Mouse (Mus musculus): ENCODE results near the gene Cd72.
A peak's percentile ranks its signal among the peaks of the same experiment; 100 is the strongest.

Gene Cd72

GRCm38 (mm10) chr4:43478906-43479832, 24.7 kb upstream of the Cd72 start:
- ATAC-seq (ENCODE audit: insufficient number of reproducible peaks, low FRiP score, low TSS enrichment), result no peak

DNA sequence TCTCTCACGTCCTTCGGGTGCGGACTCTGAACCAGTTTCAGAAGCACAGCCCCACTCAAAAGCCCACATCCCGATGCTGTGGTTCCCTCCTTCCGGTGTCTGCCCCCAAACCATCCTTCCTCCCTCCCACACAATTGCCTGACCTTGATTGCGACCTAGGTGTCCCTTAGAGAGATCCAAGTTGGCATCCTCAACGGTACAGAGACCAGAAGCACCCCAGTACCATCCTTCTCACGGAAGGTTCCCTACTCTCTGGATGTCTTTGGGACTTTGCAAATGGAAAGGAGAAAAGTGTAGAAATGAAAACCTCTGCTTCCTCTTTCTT, 24.1 kb upstream of the Cd72 start:
- ATAC-seq (ENCODE audit: insufficient number of reproducible peaks, low FRiP score, low TSS enrichment), result no peak

GRCm38 (mm10) chr4:43477857-43478533, 23.6 kb upstream of the Cd72 start:
- ATAC-seq (ENCODE audit: insufficient number of reproducible peaks, low FRiP score, low TSS enrichment), result peak; percentile 98

DNA sequence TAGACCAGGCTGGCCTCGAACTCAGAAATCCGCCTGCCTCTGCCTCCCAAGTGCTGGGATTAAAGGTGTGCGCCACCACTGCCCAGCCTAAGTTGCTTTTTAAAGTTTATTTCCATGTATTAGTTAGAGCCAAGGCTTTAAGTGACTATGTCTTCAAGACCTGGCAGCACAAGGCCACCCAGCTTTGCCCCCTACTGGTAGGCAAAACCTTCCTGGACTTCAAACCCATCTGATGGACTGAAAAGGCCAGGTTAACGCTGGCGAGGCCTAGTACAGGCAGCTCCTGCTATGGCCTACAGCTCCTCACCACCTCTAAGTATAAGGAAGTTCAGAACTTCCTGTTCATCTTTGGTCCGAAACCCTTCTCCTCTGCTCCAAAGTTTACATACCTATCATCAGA, 22.2 kb upstream of the Cd72 start:
- ATAC-seq (ENCODE audit: insufficient number of reproducible peaks, low FRiP score, low TSS enrichment), result no peak

GRCm38 (mm10) chr4:43473636-43474035, 19.2 kb upstream of the Cd72 start:
- ATAC-seq (ENCODE audit: insufficient number of reproducible peaks, low FRiP score, low TSS enrichment), result no peak

DNA sequence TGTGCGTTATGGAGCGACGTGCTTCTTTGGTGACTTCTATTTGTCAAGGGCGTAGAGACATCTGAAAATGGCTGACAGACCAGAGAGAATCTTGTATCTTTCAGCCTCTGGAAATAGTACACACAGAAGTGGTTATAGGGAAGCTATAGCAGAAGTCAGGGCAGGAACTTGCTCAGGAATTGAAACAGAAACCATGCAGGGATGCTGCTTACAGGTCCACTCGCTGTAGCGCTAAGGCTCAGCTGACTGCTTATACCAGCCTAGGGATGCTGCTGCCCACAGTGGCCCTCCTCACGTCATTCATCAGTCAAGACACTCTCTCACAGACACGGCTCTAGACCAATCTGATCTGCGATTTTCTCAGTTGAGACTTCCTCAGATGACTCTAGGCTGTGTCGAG, 15.9 kb upstream of the Cd72 start:
- no peak for ATAC-seq (ENCODE audit: insufficient number of reproducible peaks, low FRiP score, low TSS enrichment)

GRCm38 (mm10) chr4:43466872-43467271, 12.4 kb upstream of the Cd72 start:
- ATAC-seq (ENCODE audit: insufficient number of reproducible peaks, low FRiP score, low TSS enrichment), result no peak

DNA sequence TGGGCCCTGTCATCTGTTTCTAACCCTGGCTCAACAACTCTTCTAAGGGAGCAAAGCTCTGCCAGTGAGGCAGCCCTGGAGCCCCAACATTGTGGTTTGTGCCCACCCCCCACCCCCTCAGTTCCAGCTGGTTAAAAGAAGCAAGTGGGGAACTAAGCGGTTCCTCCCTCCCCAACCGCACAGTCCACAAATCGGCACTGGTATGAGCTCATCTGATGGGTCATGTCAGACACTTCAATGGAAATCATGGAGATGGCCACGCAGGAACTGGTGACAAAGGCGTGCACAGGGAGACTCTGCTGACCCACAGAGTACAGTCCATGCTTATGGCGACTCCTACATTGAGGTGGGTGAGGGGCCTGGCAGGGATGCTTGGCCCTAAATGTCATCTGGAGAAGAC, 11.5 kb upstream of the Cd72 start:
- no peak for ATAC-seq (ENCODE audit: insufficient number of reproducible peaks, low FRiP score, low TSS enrichment)

- ATAC-seq (ENCODE audit: insufficient number of reproducible peaks, low FRiP score, low TSS enrichment), result no peak
Measured at GRCm38 (mm10) chr4:43463102-43463501, 8.7 kb upstream of the Cd72 start.

- no peak for ATAC-seq (ENCODE audit: insufficient number of reproducible peaks, low FRiP score, low TSS enrichment)
Measured at GRCm38 (mm10) chr4:43457124-43457523, 2.7 kb upstream of the Cd72 start.

DNA sequence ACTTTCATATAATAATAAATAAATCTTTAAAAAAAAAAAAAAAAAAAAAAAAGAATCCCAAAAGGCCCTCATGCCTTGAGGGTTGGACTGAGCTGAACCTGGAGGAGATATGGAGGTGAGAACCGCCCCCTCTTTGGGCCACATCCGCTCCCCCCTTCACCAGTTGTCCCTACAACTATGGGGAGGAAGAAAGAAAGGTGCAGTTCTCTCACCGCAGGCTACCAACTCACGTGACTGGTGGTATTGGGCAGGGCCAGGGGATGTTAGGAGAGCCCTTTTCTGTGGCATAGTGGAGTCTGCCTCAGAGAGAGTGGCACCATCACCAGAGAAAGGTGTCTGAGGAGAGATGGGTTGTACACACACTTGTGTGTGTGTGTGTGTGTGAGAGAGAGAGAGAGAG, 2.0 kb upstream of the Cd72 start:
- ATAC-seq (ENCODE audit: insufficient number of reproducible peaks, low FRiP score, low TSS enrichment), result no peak

- no peak for ATAC-seq (ENCODE audit: insufficient number of reproducible peaks, low FRiP score, low TSS enrichment)
Measured at GRCm38 (mm10) chr4:43453413-43453812, 1.0 kb downstream of the Cd72 start.

- ATAC-seq (ENCODE audit: insufficient number of reproducible peaks, low FRiP score, low TSS enrichment), result no peak
Measured at GRCm38 (mm10) chr4:43452315-43452714, 2.1 kb downstream of the Cd72 start.

DNA sequence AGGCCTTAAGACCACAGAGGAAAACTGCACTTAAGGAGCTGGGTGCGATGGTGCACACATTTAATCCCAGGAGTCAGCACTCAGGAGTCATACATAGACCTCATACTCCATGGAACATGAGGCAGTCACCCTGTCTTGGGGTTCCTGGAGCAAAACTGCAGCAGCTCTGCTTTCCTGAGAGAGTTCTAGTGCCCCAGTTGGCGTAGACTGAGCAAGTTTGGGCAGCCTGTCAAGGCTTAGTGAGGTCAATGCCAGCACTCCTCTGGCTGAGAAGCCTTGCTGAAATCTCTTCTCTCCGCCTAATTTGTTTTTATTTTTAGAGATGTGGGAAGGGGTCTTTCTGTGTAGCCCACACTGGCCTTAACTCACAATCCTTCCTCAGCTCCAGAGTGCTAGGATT, 5.9 kb downstream of the Cd72 start:
- ATAC-seq (ENCODE audit: insufficient number of reproducible peaks, low FRiP score, low TSS enrichment), result no peak

GRCm38 (mm10) chr4:43447251-43447650, 7.2 kb downstream of the Cd72 start:
- no peak for ATAC-seq (ENCODE audit: insufficient number of reproducible peaks, low FRiP score, low TSS enrichment)

GRCm38 (mm10) chr4:43443511-43443910, 10.9 kb downstream of the Cd72 start:
- ATAC-seq (ENCODE audit: insufficient number of reproducible peaks, low FRiP score, low TSS enrichment), result peak; percentile 5; the same call in 1 of the 2 replicates

DNA sequence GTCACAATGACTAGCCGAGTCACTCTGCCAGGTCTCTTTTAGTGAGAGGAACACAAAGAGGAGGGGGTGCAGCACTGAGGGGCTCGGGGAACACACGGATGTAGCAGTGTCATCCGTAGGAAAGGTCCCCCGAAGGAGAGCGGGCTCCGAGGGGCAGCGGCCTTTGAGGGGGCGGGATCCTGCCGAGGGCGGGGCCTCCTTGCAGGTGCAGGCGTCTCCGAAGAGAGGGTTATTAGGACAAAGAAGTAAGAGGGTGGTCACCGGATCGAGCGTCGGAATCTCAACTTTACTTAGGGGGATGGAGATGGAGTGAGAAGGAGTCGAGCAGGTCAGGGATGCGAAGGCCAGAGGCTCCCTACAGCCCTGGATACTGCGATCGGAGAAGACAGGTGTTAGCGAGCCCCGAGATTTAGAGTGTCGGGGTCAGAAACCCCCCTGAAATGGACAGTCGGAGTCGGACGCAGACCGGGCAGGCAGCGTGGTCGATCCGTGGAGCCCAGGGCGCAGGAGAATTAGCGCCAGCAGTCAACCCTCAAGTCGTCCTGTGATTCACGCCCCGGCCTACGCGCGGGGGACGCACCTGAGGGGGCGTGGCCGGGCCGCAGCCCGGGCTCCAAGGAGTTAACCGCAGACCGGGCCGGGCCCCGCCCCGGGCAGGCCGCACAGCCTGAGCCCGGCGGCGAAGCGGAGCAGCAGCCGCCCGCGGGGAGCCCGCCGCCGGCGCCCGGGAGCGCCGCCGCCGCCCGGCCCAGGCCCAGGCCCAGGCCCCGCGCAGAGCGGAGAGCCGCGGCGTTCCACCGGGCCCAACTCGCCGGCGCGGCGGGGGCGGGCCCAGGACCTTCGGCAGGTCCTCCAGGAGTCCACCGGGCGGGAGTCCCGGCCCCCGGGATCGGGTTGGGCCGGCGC, 11.7 kb downstream of the Cd72 start:
- ATAC-seq (ENCODE audit: insufficient number of reproducible peaks, low FRiP score, low TSS enrichment), result peak; percentile 53

GRCm38 (mm10) chr4:43442044-43442443, 12.4 kb downstream of the Cd72 start:
- peak; percentile 86 for ATAC-seq (ENCODE audit: insufficient number of reproducible peaks, low FRiP score, low TSS enrichment)

- ATAC-seq (ENCODE audit: insufficient number of reproducible peaks, low FRiP score, low TSS enrichment), result no peak
Measured at GRCm38 (mm10) chr4:43441639-43442038, 12.8 kb downstream of the Cd72 start, which contains the start of gene Tesk1. Tesk1 (plus strand) TSS chr4:43441939.

DNA sequence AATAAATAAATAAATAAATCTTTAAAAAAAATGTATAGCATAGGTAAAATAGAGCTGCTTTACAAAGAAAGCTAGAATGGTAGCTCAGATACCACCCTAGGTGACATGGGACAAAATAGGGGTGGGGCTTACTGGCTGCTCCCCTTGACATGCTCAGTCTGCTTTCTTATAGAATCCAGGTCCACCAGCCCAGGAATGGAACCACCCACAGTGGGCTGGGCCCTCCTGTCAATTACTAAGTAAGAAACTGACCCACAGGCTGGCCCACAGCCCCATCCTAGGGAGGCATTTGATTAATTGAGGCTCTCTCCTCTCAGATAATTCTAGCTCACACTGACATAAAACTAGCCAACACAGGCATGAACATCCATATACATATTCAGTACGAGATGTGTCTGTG, 21.6 kb downstream of the Cd72 start:
- no peak for ATAC-seq (ENCODE audit: insufficient number of reproducible peaks, low FRiP score, low TSS enrichment)

DNA sequence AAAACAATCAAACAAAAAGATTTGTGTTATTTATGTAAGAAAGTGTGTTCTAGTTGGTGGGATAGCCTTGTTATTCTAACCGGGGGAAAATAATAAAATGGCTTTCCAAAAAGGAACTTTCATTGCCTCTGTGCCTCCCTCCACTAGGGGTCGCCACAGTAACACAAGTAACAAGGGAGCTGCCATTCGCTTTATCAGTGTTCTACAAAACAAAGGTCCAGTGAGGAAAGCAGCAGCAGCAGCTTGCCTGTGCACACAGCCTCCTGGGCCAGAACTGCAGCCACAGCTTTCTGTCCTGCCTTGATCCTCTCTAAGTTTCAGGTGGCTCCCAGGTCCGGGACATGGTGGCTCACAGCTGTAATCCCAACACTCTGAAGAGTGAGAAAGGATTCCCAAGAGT, 22.7 kb downstream of the Cd72 start:
- ATAC-seq (ENCODE audit: insufficient number of reproducible peaks, low FRiP score, low TSS enrichment), result peak; percentile 64
